Mouse (Mus musculus) midbrain, embryonic 12.5 days (tissue): ENCODE results near the gene Adamts10. TPM values are rescaled to one million over a fixed set of nuclear protein-coding genes. Genes with fewer than 3 reads are reported as not detected.

Experiments used
- ATAC-seq: fragments of 200-750 bp; cut with Nextera tagmentation; 2 replicates; pipeline ENCODE4 v1.8.0; 2017; ENCODE audit warnings: low read depth, moderate TSS enrichment, moderate library complexity; ENCODE audit not compliant: low FRiP score
- H3K27ac ChIP-seq: fragments of 300-500 bp; sonication (generic); replicated peaks from 2 replicates; pipeline ENCODE4 v1.5.1; 2016; ENCODE audit warnings: mild to moderate bottlenecking
- H3K27me3 ChIP-seq: fragments of 300-500 bp; sonication (generic); 2 replicates; pipeline ENCODE4 v1.6.1; 2016; ENCODE audit warnings: mild to moderate bottlenecking
- H3K36me3 ChIP-seq: fragments of 300-500 bp; sonication (generic); 2 replicates; pipeline ENCODE4 v1.6.1; 2016
- H3K4me1 ChIP-seq: fragments of 300-500 bp; sonication (generic); 2 replicates; pipeline ENCODE4 v1.6.1; 2016
- H3K4me2 ChIP-seq: fragments of 300-500 bp; sonication (generic); replicated peaks from 2 replicates; pipeline ENCODE4 v1.6.1; 2016; ENCODE audit warnings: mild to moderate bottlenecking, moderate library complexity
- H3K4me3 ChIP-seq: fragments of 300-500 bp; sonication (generic); 2 replicates; pipeline ENCODE4 v1.5.1; 2016; ENCODE audit warnings: mild to moderate bottlenecking
- H3K9ac ChIP-seq: fragments of 300-500 bp; sonication (generic); replicated peaks from 2 replicates; pipeline ENCODE4 v1.6.1; 2016; ENCODE audit warnings: mild to moderate bottlenecking, moderate library complexity
- H3K9me3 ChIP-seq: fragments of 300-500 bp; sonication (generic); 2 replicates; pipeline ENCODE4 v1.6.1; 2016; ENCODE audit warnings: mild to moderate bottlenecking
- WGBS: fragments of 180-500 bp; shearing (Covaris S2); methylation state at CpG from one replicate; pipeline ENCODE4 v1.1.7; 2016; 5-methylcytosine and 5-hydroxymethylcytosine counted together
- polyA plus RNA-seq: library from polyadenylated mRNA; unstranded; fragments of >200 nt; fragmentation: Nextera tagmentation; extraction: Ambion mirVana; gene quantifications from 2 replicates; pipeline ENCODE4 v1.2.1, GENCODE M21; 2016

The Adamts10 gene
- polyA plus RNA-seq, 1 experiment from 2014 or later, result 59.4 TPM

DNA sequence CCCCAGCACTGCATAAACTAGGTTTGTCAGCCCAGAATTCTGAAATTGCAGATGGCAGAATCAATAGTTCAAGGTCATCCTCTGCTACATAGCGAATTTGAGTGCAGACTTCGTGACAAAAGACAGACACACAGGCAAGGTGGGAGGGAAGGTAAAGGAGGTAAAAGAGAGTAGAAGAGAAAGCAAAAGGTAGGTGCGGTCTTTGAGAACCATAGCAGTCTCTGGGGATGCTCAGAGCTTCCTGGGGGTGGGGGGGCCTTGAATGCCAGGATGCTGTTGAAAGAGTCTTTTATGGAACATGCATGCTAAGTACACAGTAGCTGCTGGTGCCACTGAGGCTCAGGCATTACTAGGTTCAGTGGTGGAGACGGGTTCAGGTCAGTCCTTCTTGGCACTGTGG lies 33.9 kb downstream of the Adamts10 start:
- no peak for ATAC-seq
- 84% methylated on average over 4 of the region's 4 CpGs for WGBS
- H3K27ac ChIP-seq, result no peak overlapping the region

DNA sequence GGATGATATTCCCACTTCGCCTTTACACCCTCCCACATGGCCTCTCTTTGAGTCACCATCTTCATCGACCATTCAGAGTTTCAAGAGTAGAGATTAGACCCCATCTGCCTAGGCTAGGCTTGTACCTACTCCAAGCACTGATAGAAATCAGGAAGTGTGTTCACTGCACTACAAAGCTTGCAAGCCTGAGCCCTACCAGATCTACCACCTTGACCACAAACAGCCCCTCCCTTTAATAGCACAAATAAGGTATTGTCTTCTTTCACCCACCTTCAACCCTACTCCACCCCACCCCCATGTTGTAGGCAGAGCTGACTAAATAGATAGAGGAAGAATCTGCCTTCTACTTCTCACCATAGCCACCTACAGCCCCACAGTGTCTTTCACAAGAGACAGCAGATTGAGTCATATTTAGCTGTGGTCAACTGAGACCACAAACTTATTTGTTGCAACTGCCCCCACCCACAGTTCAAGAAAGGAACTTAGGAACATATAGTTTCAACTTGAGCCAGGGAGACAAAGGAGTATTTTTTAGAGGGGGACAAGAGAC lies 39.6 kb downstream of the Adamts10 start:
- 78% methylated on average over 2 of the region's 2 CpGs for WGBS
- H3K4me1 ChIP-seq, result no peaks in the 10 kb centered on the region
- no peak overlapping the region for H3K4me2 ChIP-seq
- no peak for ATAC-seq
- H3K27me3 ChIP-seq, result no peaks in the 10 kb centered on the region
- H3K4me3 ChIP-seq, result no peak overlapping the region
- no peaks in the 10 kb centered on the region for H3K36me3 ChIP-seq
- H3K9ac ChIP-seq, result no peak overlapping the region
- no peaks in the 10 kb centered on the region for H3K9me3 ChIP-seq
- H3K27ac ChIP-seq, result no peak overlapping the region

More for the DNA sequence above, 33.9 kb downstream of the Adamts10 start:
- Histone ChIP-seq H3K27me3 (no peaks in the 10 kb centered on the region), H3K4me3 (no peak overlapping the region), H3K9me3 (no peaks in the 10 kb centered on the region), H3K4me2 (no peak overlapping the region), H3K9ac (no peak overlapping the region), H3K36me3 (peaks cover 5% of the 10 kb centered on the region; the same call in 1 of the 2 replicates), H3K4me1 (no peaks in the 10 kb centered on the region)

DNA sequence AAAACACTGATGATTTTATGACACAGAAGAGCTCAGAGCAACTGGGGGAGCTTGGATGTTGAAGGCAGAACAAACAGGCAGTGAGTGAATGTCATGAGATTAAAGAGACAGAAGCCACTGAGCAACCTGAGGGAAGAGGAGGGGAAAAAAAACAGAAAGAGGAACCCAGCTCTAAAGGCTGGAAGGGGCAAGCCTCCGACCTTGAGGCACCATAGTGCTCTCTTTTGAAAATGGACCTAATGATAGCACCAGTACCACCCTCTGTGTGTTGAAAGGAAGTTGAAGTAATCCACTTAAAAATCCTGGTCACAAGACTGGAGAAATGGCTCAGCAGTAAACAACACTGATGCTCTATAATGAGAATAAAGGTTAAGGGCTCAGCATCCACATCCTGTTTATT lies 40.6 kb downstream of the Adamts10 start:
- WGBS, result 60% methylated on average over 1 of the region's 1 CpGs
- Histone ChIP-seq H3K27ac (no peak overlapping the region), H3K4me2 (no peak overlapping the region), H3K9me3 (no peaks in the 10 kb centered on the region), H3K4me1 (no peaks in the 10 kb centered on the region), H3K36me3 (no peaks in the 10 kb centered on the region), H3K4me3 (no peak overlapping the region), H3K9ac (no peak overlapping the region), H3K27me3 (no peaks in the 10 kb centered on the region)
- ATAC-seq, result no peak

DNA sequence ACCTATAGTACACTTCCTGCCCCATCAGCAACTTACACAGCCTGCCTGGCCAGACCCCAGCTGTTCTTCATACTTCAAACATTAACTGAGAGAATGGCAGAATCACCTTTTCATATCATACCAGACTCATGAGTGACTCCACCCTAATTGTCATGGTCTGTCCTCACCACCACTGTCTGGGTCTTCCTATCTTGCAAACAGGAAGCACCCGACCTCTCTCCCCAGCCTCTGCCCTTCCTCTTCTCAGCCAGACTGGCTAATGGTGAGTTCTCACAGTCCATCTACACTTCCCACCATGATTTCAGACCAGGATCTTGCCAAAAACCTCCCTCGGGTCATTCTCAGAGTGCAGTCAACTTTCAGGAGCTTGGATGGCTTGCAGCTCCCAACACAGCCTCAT lies 42.2 kb downstream of the Adamts10 start:
- Histone ChIP-seq H3K27ac (no peak overlapping the region), H3K4me2 (no peak overlapping the region), H3K27me3 (no peaks in the 10 kb centered on the region), H3K36me3 (no peaks in the 10 kb centered on the region), H3K4me3 (no peak overlapping the region), H3K9me3 (no peaks in the 10 kb centered on the region), H3K4me1 (no peaks in the 10 kb centered on the region), H3K9ac (no peak overlapping the region)
- 87% methylated on average over 2 of the region's 2 CpGs for WGBS
- ATAC-seq, result no peak

- H3K27ac ChIP-seq, result no peak overlapping the region
- H3K36me3 ChIP-seq, result no peaks in the 10 kb centered on the region
- no peak for ATAC-seq
- no peaks in the 10 kb centered on the region for H3K9me3 ChIP-seq
- H3K9ac ChIP-seq, result no peak overlapping the region
- H3K4me2 ChIP-seq, result no peak overlapping the region
- H3K4me1 ChIP-seq, result no peaks in the 10 kb centered on the region
- H3K4me3 ChIP-seq, result no peak overlapping the region
- 84% methylated on average over 4 of the region's 4 CpGs for WGBS
- no peaks in the 10 kb centered on the region for H3K27me3 ChIP-seq
These were observed 60.1 kb downstream of the Adamts10 start for GRCm38 (mm10) chr17:33584061-33584460.

DNA sequence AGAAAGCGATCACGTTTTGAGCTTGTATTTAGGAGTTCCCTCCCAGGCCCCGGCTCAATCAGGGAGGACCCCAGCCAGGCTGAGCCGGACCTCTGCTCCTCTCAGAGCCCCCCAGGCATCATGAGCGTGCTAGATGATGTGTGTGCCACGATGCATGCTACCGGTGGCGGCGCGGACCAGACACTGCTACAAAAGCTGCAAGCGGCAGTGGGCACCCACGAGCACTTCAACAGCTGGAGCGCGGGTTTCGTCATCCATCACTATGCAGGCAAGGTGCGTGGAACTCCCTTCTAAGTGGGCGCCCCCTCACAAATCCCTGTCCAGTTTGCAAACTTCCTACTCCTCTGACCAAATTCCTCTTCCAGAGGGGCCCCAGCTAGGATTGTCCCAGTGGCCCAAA lies 62.0 kb downstream of the Adamts10 start:
- no peak overlapping the region for H3K4me2 ChIP-seq
- no peak for ATAC-seq
- H3K27me3 ChIP-seq, result no peaks in the 10 kb centered on the region
- H3K9ac ChIP-seq, result no peak overlapping the region
- 76% methylated on average over 17 of the region's 17 CpGs for WGBS
- H3K4me3 ChIP-seq, result no peak overlapping the region
- no peaks in the 10 kb centered on the region for H3K4me1 ChIP-seq
- no peaks in the 10 kb centered on the region for H3K9me3 ChIP-seq
- H3K27ac ChIP-seq, result no peak overlapping the region
- H3K36me3 ChIP-seq, result no peaks in the 10 kb centered on the region

DNA sequence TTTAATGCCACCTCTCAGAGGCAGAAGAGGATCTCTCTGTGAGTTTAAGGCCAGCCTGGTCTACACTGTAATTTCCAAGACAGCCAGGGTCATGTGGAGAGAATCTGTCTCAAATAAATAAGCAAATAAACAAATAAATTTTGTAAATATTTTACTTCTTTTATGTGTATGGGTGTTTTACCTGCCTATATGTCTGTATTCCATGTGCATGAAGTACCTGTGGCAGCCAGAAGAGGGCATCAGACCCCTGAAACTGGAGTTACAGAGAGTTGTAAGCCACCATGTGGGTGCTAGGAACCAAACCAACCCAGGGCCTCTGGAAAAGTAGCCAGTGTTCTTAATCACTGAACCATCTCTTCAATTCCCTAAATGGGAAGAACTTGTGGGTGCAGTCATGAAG lies 73.3 kb downstream of the Adamts10 start:
- no peaks in the 10 kb centered on the region for H3K4me1 ChIP-seq
- ATAC-seq, result no peak
- H3K27me3 ChIP-seq, result no peaks in the 10 kb centered on the region
- H3K4me3 ChIP-seq, result no peak overlapping the region
- H3K27ac ChIP-seq, result no peak overlapping the region
- no peak overlapping the region for H3K9ac ChIP-seq
- H3K4me2 ChIP-seq, result no peak overlapping the region
- H3K9me3 ChIP-seq, result peaks cover 6% of the 10 kb centered on the region; the same call in 1 of the 2 replicates
- no peaks in the 10 kb centered on the region for H3K36me3 ChIP-seq

DNA sequence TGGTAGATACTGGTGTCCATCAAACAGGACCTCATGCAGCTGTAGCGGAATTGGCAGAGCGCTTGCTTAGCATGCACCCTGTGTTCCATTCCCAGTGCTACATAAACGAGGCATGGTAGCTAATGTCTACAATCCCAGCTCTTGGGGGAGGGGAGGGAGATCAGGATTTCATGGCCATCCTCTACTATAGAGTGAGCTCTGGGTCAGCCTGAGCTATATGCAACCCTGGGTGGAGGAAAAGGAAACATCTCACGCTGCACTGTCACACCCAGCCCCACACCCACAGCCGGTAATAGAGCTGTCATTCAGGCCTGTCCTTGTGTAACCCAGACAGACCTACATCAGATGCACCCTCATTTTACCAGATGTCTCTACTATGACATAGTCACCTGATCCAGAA lies 74.5 kb downstream of the Adamts10 start:
- Histone ChIP-seq H3K4me1 (no peaks in the 10 kb centered on the region), H3K27ac (no peak overlapping the region), H3K27me3 (no peaks in the 10 kb centered on the region), H3K4me3 (no peak overlapping the region), H3K9ac (no peak overlapping the region), H3K4me2 (no peak overlapping the region), H3K9me3 (peaks cover 6% of the 10 kb centered on the region; the same call in 1 of the 2 replicates), H3K36me3 (no peaks in the 10 kb centered on the region)
- ATAC-seq, result no peak
- 95% methylated on average over 5 of the region's 5 CpGs for WGBS

GRCm38 (mm10) chr17:33599836-33600475 lies 76.0 kb downstream of the Adamts10 start:
- Histone ChIP-seq H3K36me3 (no peaks in the 10 kb centered on the region), H3K9me3 (peaks cover 6% of the 10 kb centered on the region; the same call in 1 of the 2 replicates), H3K9ac (no peak overlapping the region), H3K4me2 (no peak overlapping the region), H3K27ac (no peak overlapping the region), H3K4me1 (no peaks in the 10 kb centered on the region), H3K27me3 (no peaks in the 10 kb centered on the region), H3K4me3 (no peak overlapping the region)
- no peak for ATAC-seq
- WGBS, result 88% methylated on average over 8 of the region's 8 CpGs

DNA sequence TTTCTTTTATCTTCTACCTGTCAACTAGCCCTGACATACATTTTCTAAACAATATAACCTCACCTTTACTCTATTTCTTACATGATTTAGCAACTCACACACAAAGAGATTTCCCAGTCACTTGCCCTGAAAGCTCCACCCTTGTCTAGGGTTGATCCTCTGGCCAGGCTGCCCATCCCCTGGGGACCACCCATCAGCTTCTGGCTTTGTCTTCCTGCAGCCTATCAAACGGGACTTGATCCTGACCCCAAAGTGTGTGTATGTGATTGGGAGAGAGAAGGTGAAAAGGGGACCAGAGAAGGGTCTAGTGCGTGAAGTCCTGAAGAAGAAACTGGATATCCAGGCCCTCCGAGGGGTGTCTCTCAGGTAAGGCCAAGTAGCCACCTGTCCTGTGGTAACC lies 76.8 kb downstream of the Adamts10 start:
- Histone ChIP-seq H3K9ac (no peak overlapping the region), H3K9me3 (peaks cover 6% of the 10 kb centered on the region; the same call in 1 of the 2 replicates), H3K36me3 (no peaks in the 10 kb centered on the region), H3K4me1 (no peaks in the 10 kb centered on the region), H3K4me3 (no peak overlapping the region), H3K27ac (no peak overlapping the region), H3K27me3 (no peaks in the 10 kb centered on the region), H3K4me2 (no peak overlapping the region)
- WGBS, result 76% methylated on average over 3 of the region's 3 CpGs
- ATAC-seq, result no peak

GRCm38 (mm10) chr17:33601947-33602346 lies 77.9 kb downstream of the Adamts10 start:
- no peak for ATAC-seq
- WGBS, result 85% methylated on average over 12 of the region's 12 CpGs
- H3K27ac ChIP-seq, result no peak overlapping the region
- H3K9me3 ChIP-seq, result peaks cover 6% of the 10 kb centered on the region; the same call in 1 of the 2 replicates
- H3K4me3 ChIP-seq, result no peak overlapping the region
- no peaks in the 10 kb centered on the region for H3K36me3 ChIP-seq
- H3K27me3 ChIP-seq, result no peaks in the 10 kb centered on the region
- no peak overlapping the region for H3K9ac ChIP-seq
- H3K4me2 ChIP-seq, result no peak overlapping the region
- H3K4me1 ChIP-seq, result no peaks in the 10 kb centered on the region
